Mouse (Mus musculus) midbrain, embryonic 15.5 days (tissue): ENCODE results near the gene Plekha7. TPM values are rescaled to one million over a fixed set of nuclear protein-coding genes. Genes with fewer than 3 reads are reported as not detected.

Source experiments
- ATAC-seq: fragments of 200-750 bp; cut with Nextera tagmentation; replicated peaks from 2 replicates; pipeline ENCODE4 v1.8.0; 2017; ENCODE audit warnings: moderate TSS enrichment
- H3K27ac ChIP-seq: fragments of 300-500 bp; sonication (generic); 2 replicates; pipeline ENCODE4 v1.5.1; 2015; ENCODE audit warnings: mild to moderate bottlenecking, inconsistent platforms
- H3K27me3 ChIP-seq: fragments of 300-500 bp; sonication (generic); replicated peaks from 2 replicates; pipeline ENCODE4 v1.6.1; 2015; ENCODE audit warnings: inconsistent platforms
- H3K36me3 ChIP-seq: fragments of 300-500 bp; sonication (generic); replicated peaks from 2 replicates; pipeline ENCODE4 v1.6.1; 2015; ENCODE audit warnings: inconsistent platforms
- H3K4me1 ChIP-seq: fragments of 300-500 bp; sonication (generic); 2 replicates; pipeline ENCODE4 v1.6.1; 2015; ENCODE audit warnings: inconsistent platforms
- H3K4me2 ChIP-seq: fragments of 300-500 bp; sonication (generic); 2 replicates; pipeline ENCODE4 v1.6.1; 2015; ENCODE audit warnings: inconsistent platforms, mild to moderate bottlenecking, moderate library complexity
- H3K4me3 ChIP-seq: fragments of 300-500 bp; sonication (generic); 2 replicates; pipeline ENCODE4 v1.5.1; 2015; ENCODE audit warnings: mild to moderate bottlenecking, inconsistent platforms
- H3K9ac ChIP-seq: fragments of 300-500 bp; sonication (generic); 2 replicates; pipeline ENCODE4 v1.6.1; 2015; ENCODE audit warnings: mild to moderate bottlenecking, inconsistent platforms
- H3K9me3 ChIP-seq: fragments of 300-500 bp; sonication (generic); 2 replicates; pipeline ENCODE4 v1.6.1; 2016; ENCODE audit warnings: inconsistent platforms
- WGBS: fragments of 180-500 bp; shearing (Covaris S2); methylation state at CpG from one replicate; pipeline ENCODE4 v1.1.7; 2015; ENCODE audit warnings: mixed read lengths; 5-methylcytosine and 5-hydroxymethylcytosine counted together
- polyA plus RNA-seq: library from polyadenylated mRNA; unstranded; fragments of >200 nt; fragmentation: Nextera tagmentation; extraction: Ambion mirVana; gene quantifications from 2 replicates; pipeline ENCODE4 v1.2.1, GENCODE M21; 2015

Plekha7 gene
- polyA plus RNA-seq, 1 experiment from 2014 or later = 11.1 TPM

DNA sequence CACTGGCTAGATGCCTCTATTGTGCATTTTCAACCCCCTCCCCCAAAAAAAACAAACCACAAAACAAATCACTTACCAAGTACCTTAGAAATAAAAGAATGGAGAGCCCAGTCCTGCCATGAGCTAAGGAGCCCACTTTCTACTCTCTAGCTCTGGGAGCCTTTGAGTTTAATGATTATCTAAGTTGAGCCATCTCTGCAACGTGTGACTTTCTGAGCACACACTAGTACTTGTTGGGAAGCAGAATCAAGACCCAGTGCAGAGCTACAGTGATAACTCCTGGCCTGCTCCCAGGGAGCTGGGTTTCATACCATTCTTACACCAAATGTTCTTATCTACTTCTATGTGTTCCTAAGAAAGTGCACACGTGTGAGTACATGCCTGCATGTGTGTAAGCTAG, 102.7 kb downstream of the Plekha7 start:
- Histone ChIP-seq H3K27me3 (no peaks in the 10 kb centered on the region), H3K4me3 (no peak overlapping the region), H3K9me3 (no peaks in the 10 kb centered on the region), H3K36me3 (no peaks in the 10 kb centered on the region), H3K4me1 (peaks cover 21% of the 10 kb centered on the region), H3K27ac (no peak overlapping the region), H3K9ac (no peak overlapping the region), H3K4me2 (no peak overlapping the region)
- ATAC-seq = no peak
- 88% methylated on average over 2 of the region's 2 CpGs for WGBS

DNA sequence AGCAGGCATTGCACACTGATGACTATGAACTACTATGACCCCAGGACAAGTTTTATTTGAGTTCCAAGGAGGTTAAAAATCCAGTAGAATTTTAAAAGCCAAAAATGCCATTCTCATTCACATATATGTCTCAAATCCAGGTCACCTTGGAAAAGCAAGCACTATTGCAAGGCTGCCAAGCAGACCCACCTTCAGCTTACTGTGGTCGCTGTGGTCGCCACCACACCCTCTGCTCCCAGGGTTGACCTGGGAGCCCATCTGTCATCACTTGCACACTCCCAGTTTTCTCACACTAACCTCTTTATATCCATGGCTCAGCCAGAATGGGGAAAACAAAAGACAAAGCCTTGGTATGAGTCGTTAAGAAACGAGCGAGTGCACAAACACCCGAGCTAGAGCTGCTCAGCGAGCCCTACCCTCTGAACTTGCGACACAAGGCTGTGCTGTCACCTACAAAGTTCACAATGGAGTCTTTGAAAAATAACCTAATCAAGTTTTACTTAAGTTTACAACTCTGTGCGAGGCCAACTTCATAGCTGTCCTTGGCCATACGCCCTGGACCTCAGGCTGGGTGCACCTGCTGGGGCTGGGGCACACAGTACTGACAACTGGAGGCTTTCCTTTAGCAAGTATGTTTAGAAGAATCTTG, 106.0 kb downstream of the Plekha7 start:
- Histone ChIP-seq H3K27ac (no peak overlapping the region), H3K4me1 (no peaks in the 10 kb centered on the region), H3K9me3 (no peaks in the 10 kb centered on the region), H3K4me2 (no peak overlapping the region), H3K9ac (no peak overlapping the region), H3K27me3 (no peaks in the 10 kb centered on the region), H3K36me3 (no peaks in the 10 kb centered on the region), H3K4me3 (no peak overlapping the region)
- ATAC-seq = no peak
- WGBS = 81% methylated on average over 10 of the region's 10 CpGs

DNA sequence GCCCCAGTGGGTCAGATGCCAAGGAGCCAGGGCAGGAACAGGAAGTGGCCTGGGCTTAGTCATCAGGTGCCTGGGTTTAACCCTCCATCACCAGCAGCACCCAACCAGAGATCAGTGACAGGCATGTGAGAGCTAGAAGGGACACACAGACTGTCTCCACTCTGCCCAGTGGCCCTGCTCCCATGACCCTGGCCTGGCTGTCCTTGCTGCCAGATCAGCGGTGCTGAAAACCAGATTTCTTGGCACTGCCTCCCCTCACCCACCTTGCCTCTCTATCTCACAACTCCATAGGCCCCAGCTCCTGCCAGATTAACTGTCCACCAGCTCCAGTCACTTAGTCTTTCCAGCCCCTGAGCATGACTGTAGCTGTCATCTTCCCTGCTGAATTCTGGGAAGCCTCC, 107.2 kb downstream of the Plekha7 start:
- Histone ChIP-seq H3K36me3 (no peaks in the 10 kb centered on the region), H3K4me2 (no peak overlapping the region), H3K4me3 (no peak overlapping the region), H3K9me3 (no peaks in the 10 kb centered on the region), H3K27ac (no peak overlapping the region), H3K9ac (no peak overlapping the region), H3K4me1 (no peaks in the 10 kb centered on the region), H3K27me3 (no peaks in the 10 kb centered on the region)
- WGBS = 88% methylated on average over 1 of the region's 1 CpGs
- ATAC-seq = no peak

DNA sequence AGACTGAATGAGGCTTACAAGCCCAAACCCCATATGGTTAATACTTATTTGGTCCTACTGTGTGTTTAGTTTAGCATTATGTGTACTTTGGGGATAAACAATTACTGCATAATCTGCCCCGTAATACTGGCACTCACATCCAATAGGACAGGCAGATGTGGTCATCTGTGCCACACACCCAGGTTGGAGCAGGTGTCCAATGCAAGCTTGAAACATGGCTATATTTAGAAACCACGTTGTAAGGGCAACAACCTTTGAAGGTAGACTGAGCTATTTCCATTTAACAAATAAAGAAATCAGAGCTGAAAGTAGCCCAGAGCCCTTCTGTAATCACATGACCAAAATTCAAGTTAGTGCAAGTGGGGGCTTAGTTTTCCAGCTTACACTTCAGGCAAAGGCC, 107.6 kb downstream of the Plekha7 start:
- ATAC-seq = no peak
- Histone ChIP-seq H3K4me1 (no peaks in the 10 kb centered on the region), H3K27me3 (no peaks in the 10 kb centered on the region), H3K27ac (no peak overlapping the region), H3K36me3 (no peaks in the 10 kb centered on the region), H3K9me3 (no peaks in the 10 kb centered on the region), H3K4me2 (no peak overlapping the region), H3K9ac (no peak overlapping the region), H3K4me3 (no peak overlapping the region)
- 86% methylated on average over 2 of the region's 2 CpGs for WGBS

DNA sequence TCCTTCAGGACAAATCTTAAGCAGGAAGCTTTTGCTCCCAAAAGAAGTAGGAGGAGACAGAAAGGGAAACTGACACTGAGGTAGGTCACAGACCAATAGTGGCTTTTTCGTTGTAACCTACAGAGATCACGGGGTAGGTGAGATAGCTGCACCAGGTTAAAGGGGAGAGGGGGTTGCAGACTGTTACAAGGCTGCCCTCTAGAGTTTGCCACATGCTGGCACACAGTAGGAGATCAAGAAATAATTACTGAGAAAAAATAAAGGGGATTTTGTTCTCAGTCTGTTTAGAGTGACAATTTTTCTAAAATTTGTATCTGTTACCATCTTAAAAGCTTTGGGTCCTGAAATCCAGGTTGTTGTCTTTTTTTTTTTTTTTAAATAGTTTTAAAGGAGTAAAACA, 109.3 kb downstream of the Plekha7 start:
- Histone ChIP-seq H3K4me1 (no peaks in the 10 kb centered on the region), H3K9me3 (no peaks in the 10 kb centered on the region), H3K4me3 (no peak overlapping the region), H3K27me3 (no peaks in the 10 kb centered on the region), H3K36me3 (no peaks in the 10 kb centered on the region), H3K9ac (no peak overlapping the region), H3K27ac (no peak overlapping the region), H3K4me2 (no peak overlapping the region)
- 58% methylated on average over 2 of the region's 2 CpGs for WGBS
- ATAC-seq = no peak

DNA sequence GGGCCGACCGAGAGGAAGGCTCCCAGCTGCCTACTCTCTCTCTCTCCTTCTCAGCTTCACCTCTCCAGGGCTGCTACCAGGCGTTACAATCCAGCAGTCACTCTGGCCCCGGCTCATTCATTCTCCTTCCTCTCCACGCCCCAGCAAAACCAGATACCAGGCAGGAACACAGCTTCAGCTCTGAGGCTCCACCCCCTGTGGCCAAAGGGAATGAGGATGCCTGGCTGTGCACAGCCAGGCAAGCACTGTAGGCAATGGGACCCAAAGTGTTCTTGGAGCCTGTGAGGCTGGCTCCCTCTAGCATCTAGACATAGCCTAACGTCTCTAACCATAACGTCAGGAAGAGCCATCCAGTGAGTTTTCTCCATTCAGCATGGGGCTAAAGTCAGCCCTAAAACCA, 109.8 kb downstream of the Plekha7 start:
- H3K36me3 ChIP-seq = no peaks in the 10 kb centered on the region
- no peak overlapping the region for H3K9ac ChIP-seq
- 25% methylated on average over 7 of the region's 7 CpGs for WGBS
- H3K4me1 ChIP-seq = no peaks in the 10 kb centered on the region
- H3K9me3 ChIP-seq = no peaks in the 10 kb centered on the region
- no peak overlapping the region for H3K4me2 ChIP-seq
- H3K4me3 ChIP-seq = no peak overlapping the region
- no peak overlapping the region for H3K27ac ChIP-seq
- ATAC-seq = no peak
- H3K27me3 ChIP-seq = no peaks in the 10 kb centered on the region

- no peak overlapping the region for H3K4me3 ChIP-seq
- no peaks in the 10 kb centered on the region for H3K4me1 ChIP-seq
- H3K4me2 ChIP-seq = no peak overlapping the region
- no peaks in the 10 kb centered on the region for H3K9me3 ChIP-seq
- H3K36me3 ChIP-seq = no peaks in the 10 kb centered on the region
- WGBS = 54% methylated on average over 8 of the region's 8 CpGs
- H3K27ac ChIP-seq = no peak overlapping the region
- no peak overlapping the region for H3K9ac ChIP-seq
- no peak for ATAC-seq
- H3K27me3 ChIP-seq = no peaks in the 10 kb centered on the region
These were observed 111.0 kb downstream of the Plekha7 start for GRCm38 (mm10) chr7:116196974-116197679.

GRCm38 (mm10) chr7:116194996-116195395, 113.2 kb downstream of the Plekha7 start:
- H3K4me2 ChIP-seq = no peak overlapping the region
- no peaks in the 10 kb centered on the region for H3K9me3 ChIP-seq
- no peak overlapping the region for H3K4me3 ChIP-seq
- ATAC-seq = no peak
- no peaks in the 10 kb centered on the region for H3K36me3 ChIP-seq
- H3K27ac ChIP-seq = no peak overlapping the region
- H3K4me1 ChIP-seq = peaks cover 13% of the 10 kb centered on the region
- 90% methylated on average over 7 of the region's 7 CpGs for WGBS
- no peak overlapping the region for H3K9ac ChIP-seq
- no peaks in the 10 kb centered on the region for H3K27me3 ChIP-seq

DNA sequence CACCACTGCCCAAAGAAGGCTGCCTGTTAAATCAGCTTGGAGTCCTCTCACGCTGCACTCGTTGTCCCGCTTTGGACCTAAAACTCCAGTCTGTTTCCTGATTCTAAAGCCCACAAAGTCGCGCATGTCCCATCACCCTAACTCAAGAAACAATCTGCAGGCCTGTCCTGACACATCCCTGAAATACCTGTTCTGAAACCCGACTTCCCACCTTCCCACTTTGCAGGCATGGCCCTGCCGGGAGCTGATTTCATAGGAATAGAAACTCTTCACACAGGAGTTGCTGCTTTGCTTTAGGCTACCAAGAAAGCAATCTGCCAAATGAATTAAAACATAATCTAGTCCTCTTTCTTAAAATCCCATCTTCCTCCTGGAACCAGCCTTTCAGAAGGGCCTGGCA, 115.2 kb downstream of the Plekha7 start:
- Histone ChIP-seq H3K4me2 (no peak overlapping the region), H3K4me1 (peaks cover 21% of the 10 kb centered on the region), H3K27ac (no peak overlapping the region), H3K9me3 (no peaks in the 10 kb centered on the region), H3K36me3 (no peaks in the 10 kb centered on the region), H3K27me3 (no peaks in the 10 kb centered on the region), H3K4me3 (no peak overlapping the region), H3K9ac (no peak overlapping the region)
- 89% methylated on average over 7 of the region's 7 CpGs for WGBS
- ATAC-seq = no peak

- no peaks in the 10 kb centered on the region for H3K27me3 ChIP-seq
- no peak overlapping the region for H3K4me2 ChIP-seq
- no peaks in the 10 kb centered on the region for H3K9me3 ChIP-seq
- H3K4me1 ChIP-seq = peaks cover 26% of the 10 kb centered on the region
- H3K36me3 ChIP-seq = no peaks in the 10 kb centered on the region
- WGBS = 66% methylated on average over 4 of the region's 4 CpGs
- no peak overlapping the region for H3K9ac ChIP-seq
- no peak overlapping the region for H3K4me3 ChIP-seq
- no peak for ATAC-seq
- no peak overlapping the region for H3K27ac ChIP-seq
These were observed 116.0 kb downstream of the Plekha7 start for GRCm38 (mm10) chr7:116192096-116192595.

DNA sequence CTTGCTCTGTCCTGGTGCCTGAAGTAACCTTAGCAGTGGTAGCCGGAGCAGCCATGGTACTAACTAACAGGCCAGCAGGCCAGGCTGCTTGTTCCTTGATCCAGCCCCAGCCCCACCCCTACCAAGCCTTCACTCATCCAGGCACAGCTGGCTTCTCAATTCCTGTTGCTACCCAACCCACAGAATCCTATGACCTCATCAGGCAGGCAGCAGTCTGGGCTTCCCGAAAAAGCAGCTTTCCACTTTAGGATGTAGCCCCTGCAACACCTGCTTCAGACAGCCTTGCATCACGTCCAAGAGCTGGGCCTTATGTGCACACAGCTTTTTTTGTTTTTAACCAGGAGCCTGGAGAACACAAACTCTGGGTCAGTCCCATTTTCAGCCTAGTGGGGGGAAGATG, 117.0 kb downstream of the Plekha7 start:
- H3K4me2 ChIP-seq = no peak overlapping the region
- peaks cover 36% of the 10 kb centered on the region for H3K4me1 ChIP-seq
- WGBS = 23% methylated on average over 3 of the region's 3 CpGs
- H3K4me3 ChIP-seq = no peak overlapping the region
- H3K27me3 ChIP-seq = no peaks in the 10 kb centered on the region
- peak; percentile 25; the same call in 1 of the 2 replicates for ATAC-seq
- no peak overlapping the region for H3K27ac ChIP-seq
- no peak overlapping the region for H3K9ac ChIP-seq
- H3K9me3 ChIP-seq = no peaks in the 10 kb centered on the region
- no peaks in the 10 kb centered on the region for H3K36me3 ChIP-seq

DNA sequence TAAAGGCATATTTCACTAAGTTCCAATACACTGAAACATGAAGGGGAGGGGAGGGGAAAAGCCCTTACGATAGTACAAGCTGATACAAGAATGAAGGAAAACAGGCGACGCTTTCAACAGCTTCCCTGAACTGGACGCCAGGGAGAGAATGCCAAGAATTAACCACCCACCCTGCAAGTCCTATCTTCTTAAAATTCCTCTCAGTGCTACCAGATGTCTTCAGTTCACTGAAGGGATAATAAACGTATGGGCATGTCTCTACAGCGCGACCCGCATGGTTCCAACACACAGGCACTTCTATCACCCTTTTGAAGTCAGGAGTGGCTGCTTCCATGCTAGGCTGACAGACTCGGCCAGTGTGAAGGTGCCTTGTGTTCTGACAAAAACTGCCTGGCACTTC, 118.5 kb downstream of the Plekha7 start:
- H3K27ac ChIP-seq = no peak overlapping the region
- H3K4me2 ChIP-seq = no peak overlapping the region
- WGBS = 42% methylated on average over 9 of the region's 9 CpGs
- no peaks in the 10 kb centered on the region for H3K27me3 ChIP-seq
- no peak overlapping the region for H3K9ac ChIP-seq
- H3K9me3 ChIP-seq = no peaks in the 10 kb centered on the region
- H3K4me3 ChIP-seq = no peak overlapping the region
- ATAC-seq = no peak; the same call in 1 of the 2 replicates
- no peaks in the 10 kb centered on the region for H3K36me3 ChIP-seq
- peaks cover 46% of the 10 kb centered on the region for H3K4me1 ChIP-seq

DNA sequence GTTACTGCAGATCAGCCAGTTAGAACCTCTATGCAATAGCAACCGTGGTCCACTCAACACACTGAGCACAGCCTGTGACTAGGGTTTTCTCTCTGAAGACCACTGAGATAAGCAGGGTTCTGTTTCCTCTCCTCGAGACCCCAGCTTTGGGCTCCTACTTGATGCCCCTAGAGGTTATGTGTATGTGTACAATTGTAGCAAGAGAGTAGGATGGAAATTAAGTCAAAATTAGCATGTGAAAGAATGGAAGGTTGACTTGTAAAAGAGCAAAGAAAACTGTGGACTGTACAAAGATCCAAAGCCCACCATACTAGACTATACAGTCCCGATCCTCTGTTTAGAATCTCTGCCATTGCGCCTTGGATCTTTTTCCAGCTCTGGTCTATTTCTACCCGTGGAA, 119.8 kb downstream of the Plekha7 start:
- ATAC-seq = no peak
- H3K4me1 ChIP-seq = peaks cover 59% of the 10 kb centered on the region
- H3K27ac ChIP-seq = no peak overlapping the region
- H3K4me2 ChIP-seq = no peak overlapping the region
- H3K4me3 ChIP-seq = no peak overlapping the region
- no peaks in the 10 kb centered on the region for H3K9me3 ChIP-seq
- no peaks in the 10 kb centered on the region for H3K27me3 ChIP-seq
- WGBS = 88% methylated on average over 5 of the region's 5 CpGs
- H3K36me3 ChIP-seq = no peaks in the 10 kb centered on the region
- H3K9ac ChIP-seq = no peak overlapping the region
